Mouse (Mus musculus): ENCODE measurements around the gene Srbd1. TPM values are rescaled to one million over a fixed set of nuclear protein-coding genes. Genes with fewer than 3 reads are reported as not detected.

The Srbd1 gene
- total and polyA plus RNA-seq, 2 experiments from 2014 or later, result 8.3 to 13.2 TPM

DNA sequence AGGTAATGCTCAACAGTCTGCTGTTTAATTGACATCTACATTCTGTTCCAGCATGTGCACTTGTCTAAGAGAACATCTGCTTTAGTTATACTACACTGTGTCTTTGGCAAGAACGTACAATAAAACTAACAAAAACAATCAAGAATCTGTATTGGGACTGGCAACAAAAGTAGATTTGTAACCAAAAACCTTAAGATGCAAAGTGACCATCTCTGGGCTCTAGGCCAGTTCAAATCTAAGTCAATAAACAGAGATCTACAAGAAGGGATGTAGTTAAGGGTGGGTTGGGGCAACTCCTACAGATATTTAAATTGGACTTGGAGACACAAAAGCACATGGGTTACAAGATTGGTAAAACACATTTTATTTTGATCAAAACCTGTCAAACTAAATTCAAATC lies 53.3 kb downstream of the Srbd1 start:
- Histone ChIP-seq H3K36me3 (ENCODE audit: insufficient read depth, low read length) (no peaks in the 10 kb centered on the region), H3K4me3 (ENCODE audit: low read depth, low read length) (no peak overlapping the region), H3K27me3 (ENCODE audit: insufficient read depth, low read length) (no peaks in the 10 kb centered on the region), H3K9me3 (ENCODE audit: low read length) (no peaks in the 10 kb centered on the region), H3K9ac (replicated peaks; ENCODE audit: low read length, poor library complexity, severe bottlenecking) (no peak overlapping the region), H3K27ac (ENCODE audit: low read depth, low read length) (no peak overlapping the region), H3K4me2 (ENCODE audit: low read depth, low read length, poor library complexity, severe bottlenecking) (no peak overlapping the region), H3K4me1 (ENCODE audit: insufficient read depth, low read length) (no peaks in the 10 kb centered on the region)
- no peak for TF ChIP-seq CTCF (IDR thresholded peaks at IDR 0.05)
- ATAC-seq (ENCODE audit: low FRiP score) (no peak), DNase-seq (ENCODE audit: low spot score) (no peak)
- WGBS, result 75% methylated on average over 1 of the region's 1 CpGs

GRCm38 (mm10) chr17:86089893-86090588 lies 54.9 kb downstream of the Srbd1 start:
- no peak for ATAC-seq (ENCODE audit: low FRiP score)
- Histone ChIP-seq H3K9ac (replicated peaks; ENCODE audit: low read length, poor library complexity, severe bottlenecking) (no peak overlapping the region), H3K4me3 (ENCODE audit: low read depth, low read length) (no peak overlapping the region), H3K27ac (ENCODE audit: low read depth, low read length) (no peak overlapping the region), H3K36me3 (ENCODE audit: insufficient read depth, low read length) (no peaks in the 10 kb centered on the region), H3K27me3 (ENCODE audit: insufficient read depth, low read length) (no peaks in the 10 kb centered on the region), H3K9me3 (ENCODE audit: low read length) (no peaks in the 10 kb centered on the region), H3K4me2 (ENCODE audit: low read depth, low read length, poor library complexity, severe bottlenecking) (no peak overlapping the region), H3K4me1 (ENCODE audit: insufficient read depth, low read length) (no peaks in the 10 kb centered on the region)
- 54% methylated on average over 9 of the region's 9 CpGs for WGBS
- no peak for DNase-seq (ENCODE audit: low spot score)
- no peak for TF ChIP-seq CTCF (IDR thresholded peaks at IDR 0.05)

GRCm38 (mm10) chr17:86087922-86088321 lies 57.1 kb downstream of the Srbd1 start:
- Histone ChIP-seq H3K27ac (ENCODE audit: low read depth, low read length) (no peak overlapping the region), H3K27me3 (ENCODE audit: insufficient read depth, low read length) (no peaks in the 10 kb centered on the region), H3K36me3 (ENCODE audit: insufficient read depth, low read length) (no peaks in the 10 kb centered on the region), H3K4me2 (ENCODE audit: low read depth, low read length, poor library complexity, severe bottlenecking) (no peak overlapping the region), H3K4me3 (ENCODE audit: low read depth, low read length) (no peak overlapping the region), H3K9ac (replicated peaks; ENCODE audit: low read length, poor library complexity, severe bottlenecking) (no peak overlapping the region), H3K9me3 (ENCODE audit: low read length) (no peaks in the 10 kb centered on the region), H3K4me1 (ENCODE audit: insufficient read depth, low read length) (no peaks in the 10 kb centered on the region)
- DNase-seq (ENCODE audit: low spot score) (no peak), ATAC-seq (ENCODE audit: low FRiP score) (no peak)
- TF ChIP-seq CTCF (IDR thresholded peaks at IDR 0.05), result no peak
- WGBS, result 94% methylated on average over 9 of the region's 9 CpGs

DNA sequence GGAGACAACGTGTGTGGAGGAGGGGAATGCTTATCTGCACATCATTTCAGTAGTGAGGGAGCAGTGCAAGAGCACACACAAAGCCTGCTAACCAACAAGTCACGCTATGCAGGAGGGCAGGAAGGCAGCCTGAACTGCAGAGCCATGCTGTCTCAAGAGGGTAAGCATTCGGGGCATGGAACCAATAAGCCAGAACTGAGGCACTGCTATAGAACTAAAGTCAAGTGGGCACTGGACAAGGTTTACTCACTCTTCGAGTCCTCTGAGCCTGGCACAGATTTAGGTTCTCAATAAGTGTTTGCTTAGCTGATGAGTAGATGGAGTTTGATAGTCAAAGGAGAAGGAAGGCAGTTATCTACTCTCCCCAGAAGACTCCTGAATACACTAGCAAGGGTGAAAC lies 58.8 kb downstream of the Srbd1 start:
- H3K9me3 ChIP-seq (ENCODE audit: low read length), result no peaks in the 10 kb centered on the region
- no peaks in the 10 kb centered on the region for H3K27me3 ChIP-seq (ENCODE audit: insufficient read depth, low read length)
- no peak overlapping the region for H3K27ac ChIP-seq (ENCODE audit: low read depth, low read length)
- 82% methylated on average over 4 of the region's 4 CpGs for WGBS
- DNase-seq (ENCODE audit: low spot score) (no peak), ATAC-seq (ENCODE audit: low FRiP score) (no peak)
- H3K4me2 ChIP-seq (ENCODE audit: low read depth, low read length, poor library complexity, severe bottlenecking), result no peak overlapping the region
- H3K4me3 ChIP-seq (ENCODE audit: low read depth, low read length), result no peak overlapping the region
- H3K36me3 ChIP-seq (ENCODE audit: insufficient read depth, low read length), result no peaks in the 10 kb centered on the region
- TF ChIP-seq CTCF (IDR thresholded peaks at IDR 0.05), result no peak
- H3K9ac ChIP-seq (replicated peaks; ENCODE audit: low read length, poor library complexity, severe bottlenecking), result no peak overlapping the region
- no peaks in the 10 kb centered on the region for H3K4me1 ChIP-seq (ENCODE audit: insufficient read depth, low read length)

GRCm38 (mm10) chr17:86083207-86083606 lies 61.8 kb downstream of the Srbd1 start:
- no peak overlapping the region for H3K4me3 ChIP-seq (ENCODE audit: low read depth, low read length)
- H3K4me2 ChIP-seq (ENCODE audit: low read depth, low read length, poor library complexity, severe bottlenecking), result no peak overlapping the region
- no peak overlapping the region for H3K9ac ChIP-seq (replicated peaks; ENCODE audit: low read length, poor library complexity, severe bottlenecking)
- 62% methylated on average over 7 of the region's 7 CpGs for WGBS
- no peak overlapping the region for H3K27ac ChIP-seq (ENCODE audit: low read depth, low read length)
- H3K36me3 ChIP-seq (ENCODE audit: insufficient read depth, low read length), result no peaks in the 10 kb centered on the region
- no peaks in the 10 kb centered on the region for H3K9me3 ChIP-seq (ENCODE audit: low read length)
- no peaks in the 10 kb centered on the region for H3K4me1 ChIP-seq (ENCODE audit: insufficient read depth, low read length)
- H3K27me3 ChIP-seq (ENCODE audit: insufficient read depth, low read length), result no peaks in the 10 kb centered on the region
- ATAC-seq (ENCODE audit: low FRiP score) (no peak), DNase-seq (ENCODE audit: low spot score) (no peak)
- no peak for TF ChIP-seq CTCF (IDR thresholded peaks at IDR 0.05)

- Histone ChIP-seq H3K27ac (ENCODE audit: low read depth, low read length) (no peak overlapping the region), H3K27me3 (ENCODE audit: insufficient read depth, low read length) (no peaks in the 10 kb centered on the region), H3K4me1 (ENCODE audit: insufficient read depth, low read length) (no peaks in the 10 kb centered on the region), H3K4me3 (ENCODE audit: low read depth, low read length) (no peak overlapping the region), H3K9ac (replicated peaks; ENCODE audit: low read length, poor library complexity, severe bottlenecking) (no peak overlapping the region), H3K4me2 (ENCODE audit: low read depth, low read length, poor library complexity, severe bottlenecking) (no peak overlapping the region), H3K9me3 (ENCODE audit: low read length) (no peaks in the 10 kb centered on the region), H3K36me3 (ENCODE audit: insufficient read depth, low read length) (no peaks in the 10 kb centered on the region)
- ATAC-seq (ENCODE audit: low FRiP score) (no peak), DNase-seq (ENCODE audit: low spot score) (no peak)
- 65% methylated on average over 11 of the region's 11 CpGs for WGBS
- TF ChIP-seq CTCF (IDR thresholded peaks at IDR 0.05), result no peak
These were observed 66.9 kb downstream of the Srbd1 start for GRCm38 (mm10) chr17:86078060-86078459.
